Mouse (Mus musculus): ENCODE results near the gene Pitx3. TPM values are rescaled to one million over a fixed set of nuclear protein-coding genes. Genes with fewer than 3 reads are reported as not detected.
A peak's percentile ranks its signal among the peaks of the same experiment; 100 is the strongest.

Gene Pitx3
- 0.24 TPM in 1 of 2 replicates, not detected in the other for polyA plus RNA-seq (2015; fragmentation: Nextera tagmentation; extraction: Ambion mirVana)

DNA sequence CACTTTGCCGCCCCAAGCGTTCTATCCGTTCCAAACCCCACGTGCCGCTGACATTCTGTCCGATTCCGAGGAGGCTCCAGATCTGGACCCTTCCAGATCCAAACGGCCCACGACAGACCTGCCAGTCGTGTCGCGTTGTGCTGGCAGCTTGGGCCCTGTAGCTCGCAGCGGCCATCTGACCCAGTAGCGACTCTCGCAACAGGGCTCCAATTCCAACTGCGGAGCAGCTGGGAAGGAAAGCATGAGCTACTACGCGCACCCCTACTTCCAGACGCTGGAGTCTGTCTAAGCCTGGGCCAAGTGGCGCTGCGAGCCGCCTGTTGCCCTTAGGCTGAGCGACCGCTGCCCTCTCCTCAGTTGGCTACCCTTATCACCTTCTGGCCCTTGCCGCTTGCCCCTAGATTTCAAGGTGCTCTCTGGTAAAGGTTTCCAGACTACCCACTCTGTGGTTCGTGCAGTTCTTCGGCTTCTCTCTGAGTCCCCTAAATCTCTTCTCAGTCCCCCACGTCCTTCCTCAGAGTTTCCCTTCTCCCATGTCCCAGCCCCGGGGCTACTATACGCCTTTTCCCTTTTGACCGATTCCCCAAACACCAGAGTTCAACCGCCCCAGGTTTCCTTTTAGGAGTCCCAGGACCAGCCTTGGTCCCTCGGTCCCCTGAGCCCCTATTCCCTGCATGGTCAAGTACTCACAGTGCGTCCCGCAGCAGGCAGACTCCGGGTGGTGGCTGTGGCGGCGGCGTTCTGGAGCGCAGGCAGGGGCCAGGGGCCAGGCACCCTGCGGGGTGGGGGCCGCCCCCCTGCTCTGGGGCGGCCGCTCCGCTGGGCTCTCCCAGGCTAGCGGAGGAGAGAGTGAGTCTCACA is at the start of gene Pitx3:
TSS of gene Pitx3 (minus strand) at position 816 of the 861 bp plus-strand sequence.
- Histone ChIP-seq H3K36me3 (ENCODE audit: control insufficient read depth, insufficient read depth) (no peaks in the 10 kb centered on the region), H3K9me3 (ENCODE audit: control insufficient read depth, low read length) (no peaks in the 10 kb centered on the region), H3K4me1 (replicated peaks; ENCODE audit: control insufficient read depth, insufficient read depth, low read length) (peaks cover 18% of the 10 kb centered on the region), H3K27me3 (replicated peaks; ENCODE audit: control insufficient read depth, insufficient read depth, low read length) (peaks cover 58% of the 10 kb centered on the region), H3K4me3 (replicated peaks; ENCODE audit: low read length) (peak within 1 kb of the TSS; percentile 45), H3K27ac (ENCODE audit: low read length) (no peak within 1 kb of the TSS), H3K9ac (replicated peaks; ENCODE audit: low read depth, low read length) (0 out of 2 replicates have a peak within 1 kb of the TSS, but pooled peaks have one; percentile 14), H3K4me2 (ENCODE audit: low read length) (peak within 1 kb of the TSS; percentile 65)
- no peak for ATAC-seq
- under 1% methylated on average over 47 of the region's 47 CpGs for WGBS

- no peak overlapping the region for H3K27ac ChIP-seq (ENCODE audit: low read length)
- H3K36me3 ChIP-seq (ENCODE audit: control insufficient read depth, insufficient read depth), result 0 out of 2 replicates have a peak, but pooled peaks cover 2% of the 10 kb centered on the region
- no peaks in the 10 kb centered on the region for H3K4me1 ChIP-seq (replicated peaks; ENCODE audit: control insufficient read depth, insufficient read depth, low read length)
- no peak overlapping the region for H3K4me2 ChIP-seq (ENCODE audit: low read length)
- H3K27me3 ChIP-seq (replicated peaks; ENCODE audit: control insufficient read depth, insufficient read depth, low read length), result no peaks in the 10 kb centered on the region
- H3K9ac ChIP-seq (replicated peaks; ENCODE audit: low read depth, low read length), result no peak overlapping the region
- no peak for ATAC-seq
- H3K9me3 ChIP-seq (ENCODE audit: control insufficient read depth, low read length), result no peaks in the 10 kb centered on the region
- WGBS, result 80% methylated on average over 2 of the region's 2 CpGs
- no peak overlapping the region for H3K4me3 ChIP-seq (replicated peaks; ENCODE audit: low read length)
These were observed 39.1 kb upstream of the Pitx3 start for GRCm38 (mm10) chr19:46187203-46187602.

- H3K36me3 ChIP-seq (ENCODE audit: control insufficient read depth, insufficient read depth), result 0 out of 2 replicates have a peak, but pooled peaks cover 2% of the 10 kb centered on the region
- no peak for ATAC-seq
- H3K4me1 ChIP-seq (replicated peaks; ENCODE audit: control insufficient read depth, insufficient read depth, low read length), result no peaks in the 10 kb centered on the region
- H3K4me3 ChIP-seq (replicated peaks; ENCODE audit: low read length), result no peak overlapping the region
- no peak overlapping the region for H3K4me2 ChIP-seq (ENCODE audit: low read length)
- no peaks in the 10 kb centered on the region for H3K9me3 ChIP-seq (ENCODE audit: control insufficient read depth, low read length)
- H3K9ac ChIP-seq (replicated peaks; ENCODE audit: low read depth, low read length), result no peak overlapping the region
- H3K27ac ChIP-seq (ENCODE audit: low read length), result no peak overlapping the region
- 62% methylated on average over 3 of the region's 3 CpGs for WGBS
- H3K27me3 ChIP-seq (replicated peaks; ENCODE audit: control insufficient read depth, insufficient read depth, low read length), result no peaks in the 10 kb centered on the region
These were observed 38.5 kb upstream of the Pitx3 start for GRCm38 (mm10) chr19:46186611-46187010.

- 95% methylated on average over 3 of the region's 3 CpGs for WGBS
- no peak overlapping the region for H3K9ac ChIP-seq (replicated peaks; ENCODE audit: low read depth, low read length)
- no peak for ATAC-seq
- H3K27me3 ChIP-seq (replicated peaks; ENCODE audit: control insufficient read depth, insufficient read depth, low read length), result no peaks in the 10 kb centered on the region
- H3K4me2 ChIP-seq (ENCODE audit: low read length), result no peak overlapping the region
- 0 out of 2 replicates have a peak, but pooled peaks cover 2% of the 10 kb centered on the region for H3K36me3 ChIP-seq (ENCODE audit: control insufficient read depth, insufficient read depth)
- H3K9me3 ChIP-seq (ENCODE audit: control insufficient read depth, low read length), result no peaks in the 10 kb centered on the region
- H3K4me1 ChIP-seq (replicated peaks; ENCODE audit: control insufficient read depth, insufficient read depth, low read length), result no peaks in the 10 kb centered on the region
- H3K4me3 ChIP-seq (replicated peaks; ENCODE audit: low read length), result no peak overlapping the region
- H3K27ac ChIP-seq (ENCODE audit: low read length), result no peak overlapping the region
These were observed 34.1 kb upstream of the Pitx3 start for GRCm38 (mm10) chr19:46182241-46182640.

- Histone ChIP-seq H3K27ac (ENCODE audit: low read length) (no peak overlapping the region), H3K9me3 (ENCODE audit: control insufficient read depth, low read length) (no peaks in the 10 kb centered on the region), H3K4me2 (ENCODE audit: low read length) (no peak overlapping the region), H3K36me3 (ENCODE audit: control insufficient read depth, insufficient read depth) (0 out of 2 replicates have a peak, but pooled peaks cover 2% of the 10 kb centered on the region), H3K9ac (replicated peaks; ENCODE audit: low read depth, low read length) (no peak overlapping the region), H3K4me3 (replicated peaks; ENCODE audit: low read length) (no peak overlapping the region), H3K4me1 (replicated peaks; ENCODE audit: control insufficient read depth, insufficient read depth, low read length) (0 out of 2 replicates have a peak, but pooled peaks cover 3% of the 10 kb centered on the region), H3K27me3 (replicated peaks; ENCODE audit: control insufficient read depth, insufficient read depth, low read length) (no peaks in the 10 kb centered on the region)
- ATAC-seq, result no peak
- WGBS, result 93% methylated on average over 2 of the region's 2 CpGs
These were observed 32.1 kb upstream of the Pitx3 start for GRCm38 (mm10) chr19:46180274-46180673.

GRCm38 (mm10) chr19:46177046-46177445 is 28.9 kb upstream of the Pitx3 start:
- H3K9ac ChIP-seq (replicated peaks; ENCODE audit: low read depth, low read length), result no peak overlapping the region
- 0 out of 2 replicates have a peak, but pooled peaks cover 3% of the 10 kb centered on the region for H3K4me1 ChIP-seq (replicated peaks; ENCODE audit: control insufficient read depth, insufficient read depth, low read length)
- no peaks in the 10 kb centered on the region for H3K9me3 ChIP-seq (ENCODE audit: control insufficient read depth, low read length)
- 26% methylated on average over 5 of the region's 5 CpGs for WGBS
- no peak overlapping the region for H3K4me3 ChIP-seq (replicated peaks; ENCODE audit: low read length)
- H3K4me2 ChIP-seq (ENCODE audit: low read length), result no peak overlapping the region
- no peaks in the 10 kb centered on the region for H3K27me3 ChIP-seq (replicated peaks; ENCODE audit: control insufficient read depth, insufficient read depth, low read length)
- H3K36me3 ChIP-seq (ENCODE audit: control insufficient read depth, insufficient read depth), result no peaks in the 10 kb centered on the region
- no peak for ATAC-seq
- no peak overlapping the region for H3K27ac ChIP-seq (ENCODE audit: low read length)

DNA sequence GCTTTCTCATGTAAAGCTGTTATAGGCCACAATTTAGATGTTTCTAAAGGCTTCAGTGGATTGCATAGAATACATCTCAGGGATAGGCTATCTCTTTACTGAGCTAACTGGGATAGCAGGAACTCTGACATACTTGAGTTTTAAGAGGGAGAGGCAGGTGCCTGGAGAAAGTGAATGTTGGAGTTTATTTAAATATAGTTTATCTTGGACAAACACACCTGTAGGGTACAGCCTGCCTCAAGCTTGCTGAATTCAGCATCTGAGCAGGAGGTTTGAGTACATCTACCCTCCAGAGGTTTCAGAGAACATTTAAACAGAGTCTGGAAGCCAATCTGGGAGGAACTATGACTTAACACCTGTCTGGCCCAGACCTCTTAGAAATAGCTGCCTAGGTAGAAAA is 27.0 kb upstream of the Pitx3 start:
- no peak for ATAC-seq
- Histone ChIP-seq H3K27me3 (replicated peaks; ENCODE audit: control insufficient read depth, insufficient read depth, low read length) (no peaks in the 10 kb centered on the region), H3K4me1 (replicated peaks; ENCODE audit: control insufficient read depth, insufficient read depth, low read length) (0 out of 2 replicates have a peak, but pooled peaks cover 3% of the 10 kb centered on the region), H3K9ac (replicated peaks; ENCODE audit: low read depth, low read length) (no peak overlapping the region), H3K4me2 (ENCODE audit: low read length) (no peak overlapping the region), H3K9me3 (ENCODE audit: control insufficient read depth, low read length) (no peaks in the 10 kb centered on the region), H3K27ac (ENCODE audit: low read length) (no peak overlapping the region), H3K4me3 (replicated peaks; ENCODE audit: low read length) (no peak overlapping the region), H3K36me3 (ENCODE audit: control insufficient read depth, insufficient read depth) (peaks cover 8% of the 10 kb centered on the region; the same call in 1 of the 2 replicates)

- Histone ChIP-seq H3K4me1 (replicated peaks; ENCODE audit: control insufficient read depth, insufficient read depth, low read length) (0 out of 2 replicates have a peak, but pooled peaks cover 3% of the 10 kb centered on the region), H3K27me3 (replicated peaks; ENCODE audit: control insufficient read depth, insufficient read depth, low read length) (no peaks in the 10 kb centered on the region), H3K36me3 (ENCODE audit: control insufficient read depth, insufficient read depth) (peaks cover 8% of the 10 kb centered on the region; the same call in 1 of the 2 replicates), H3K4me2 (ENCODE audit: low read length) (no peak overlapping the region), H3K4me3 (replicated peaks; ENCODE audit: low read length) (no peak overlapping the region), H3K9ac (replicated peaks; ENCODE audit: low read depth, low read length) (no peak overlapping the region), H3K9me3 (ENCODE audit: control insufficient read depth, low read length) (no peaks in the 10 kb centered on the region), H3K27ac (ENCODE audit: low read length) (no peak overlapping the region)
- ATAC-seq, result no peak
- WGBS, result 87% methylated on average over 5 of the region's 5 CpGs
These were observed 24.4 kb upstream of the Pitx3 start for GRCm38 (mm10) chr19:46172541-46172940.

- Histone ChIP-seq H3K4me3 (replicated peaks; ENCODE audit: low read length) (no peak overlapping the region), H3K4me1 (replicated peaks; ENCODE audit: control insufficient read depth, insufficient read depth, low read length) (no peaks in the 10 kb centered on the region), H3K9ac (replicated peaks; ENCODE audit: low read depth, low read length) (no peak overlapping the region), H3K9me3 (ENCODE audit: control insufficient read depth, low read length) (no peaks in the 10 kb centered on the region), H3K4me2 (ENCODE audit: low read length) (no peak overlapping the region), H3K27ac (ENCODE audit: low read length) (no peak overlapping the region), H3K27me3 (replicated peaks; ENCODE audit: control insufficient read depth, insufficient read depth, low read length) (no peaks in the 10 kb centered on the region), H3K36me3 (ENCODE audit: control insufficient read depth, insufficient read depth) (peaks cover 11% of the 10 kb centered on the region)
- no peak for ATAC-seq
- WGBS, result 64% methylated on average over 1 of the region's 1 CpGs
These were observed 21.8 kb upstream of the Pitx3 start for GRCm38 (mm10) chr19:46169913-46170312.

All from forebrain, embryonic 16.5 days (tissue).